8 mouse cellular contexts compared by ENCODE assay signal in the genomic region with DNA sequence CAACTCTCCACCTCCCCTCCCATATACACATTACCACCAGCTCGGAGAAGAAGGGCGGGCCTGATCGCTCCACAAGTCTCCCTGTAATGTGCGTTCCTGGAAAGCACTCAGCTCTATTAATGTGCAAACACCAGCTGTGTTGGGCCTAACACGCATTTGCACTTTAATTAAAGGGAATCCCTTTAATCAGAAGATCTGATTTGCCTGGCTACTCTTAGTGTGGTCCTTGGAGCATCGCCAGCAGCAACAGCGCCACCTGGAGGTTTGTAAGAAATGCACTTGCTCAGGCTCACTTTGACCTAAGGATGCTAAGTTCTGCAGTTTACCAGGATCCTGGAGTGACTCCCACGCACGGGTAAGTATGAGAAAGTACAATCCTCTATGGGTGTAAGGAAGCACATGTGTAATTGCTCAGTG.
DNase-seq lines count a peak whose midpoint lies in the region; ATAC-seq and TF ChIP-seq lines count a peak whose summit lies in the region.

No protein-coding gene starts in this region.

- 14% methylated on average over 9 of the region's 9 CpGs for WGBS in intestine, postnatal 0 days
- WGBS in intestine, embryonic 15.5 days = 15% methylated on average over 9 of the region's 9 CpGs
- WGBS in forebrain, embryonic 10.5 days = 14% methylated on average over 9 of the region's 9 CpGs
- 4% methylated on average over 9 of the region's 9 CpGs for WGBS in hindbrain, embryonic 14.5 days

- no peak overlapping the region for H3K4me3 ChIP-seq in intestine, postnatal 0 days (ENCODE audit: low read depth, low read length)
- no peak overlapping the region for H3K4me3 ChIP-seq in intestine, embryonic 15.5 days (replicated peaks)
- H3K4me3 ChIP-seq in bone marrow macrophage, adult 2 months (ENCODE audit: insufficient read depth, low read length) = no peak overlapping the region
- H3K4me3 ChIP-seq in forebrain, embryonic 10.5 days = peak overlapping the region; percentile 26; the same call in 1 of the 2 replicates
- no peak overlapping the region for H3K4me3 ChIP-seq in hindbrain, embryonic 14.5 days (replicated peaks; ENCODE audit: low read length)

- ATAC-seq in intestine, postnatal 0 days = no peak
- no peak for ATAC-seq in intestine, embryonic 15.5 days
- peak; percentile 48 for ATAC-seq in hindbrain, embryonic 14.5 days (ENCODE audit: low FRiP score)
- no peak for ATAC-seq in megakaryocyte, adult 5-6 weeks (ENCODE audit: poor library complexity, severe bottlenecking)

- intact Hi-C loops in left cerebral cortex, postnatal 14 days (cut with DNase I) = loop anchor here (10.0 kb wide), 1 partner anchor 232 kb away; no protein-coding TSS in a partner anchor

- no peak overlapping the region for H3K9ac ChIP-seq in intestine, postnatal 0 days (ENCODE audit: low read depth, low read length)
- H3K9ac ChIP-seq in intestine, embryonic 15.5 days = no peak overlapping the region
- H3K9ac ChIP-seq in hindbrain, embryonic 14.5 days = no peak overlapping the region

- TF ChIP-seq CTCF in intestine, postnatal 0 days (IDR thresholded peaks at IDR 0.05; ENCODE audit: low read depth) = peak; percentile 79
- peak; percentile 52; the same call in 1 of the 2 replicates for TF ChIP-seq CTCF in bone marrow macrophage, adult 2 months (IDR thresholded peaks at IDR 0.05; ENCODE audit: low read depth, low read length)

- TF ChIP-seq POLR2A in bone marrow macrophage, adult 2 months (IDR thresholded peaks at IDR 0.05; ENCODE audit: borderline replicate concordance, low read depth, low read length) = no peak

- no peaks in the 10 kb centered on the region for H3K36me3 ChIP-seq in intestine, postnatal 0 days (ENCODE audit: control insufficient read depth, insufficient read depth)
- no peaks in the 10 kb centered on the region for H3K36me3 ChIP-seq in intestine, embryonic 15.5 days
- H3K36me3 ChIP-seq in forebrain, embryonic 10.5 days (replicated peaks) = no peaks in the 10 kb centered on the region
- H3K36me3 ChIP-seq in hindbrain, embryonic 14.5 days (replicated peaks; ENCODE audit: control insufficient read depth, insufficient read depth) = no peaks in the 10 kb centered on the region

- peak; percentile 64 for DNase-seq in forebrain, embryonic 10.5 days (ENCODE audit: extremely low spot score, low spot score)
- peak; percentile 83 for DNase-seq in hindbrain, embryonic 14.5 days (ENCODE audit: low spot score)
- peak; percentile 43 to 63 for DNase-seq in left cerebral cortex, postnatal 14 days (ENCODE audit: low spot score in 2 of 2)
- DNase-seq in neural tube, embryonic 10.5 days (ENCODE audit: extremely low spot score, low spot score) = peak; percentile 59

- H3K4me1 ChIP-seq in intestine, postnatal 0 days (replicated peaks; ENCODE audit: control insufficient read depth, insufficient read depth, low read length) = no peaks in the 10 kb centered on the region
- H3K4me1 ChIP-seq in intestine, embryonic 15.5 days (replicated peaks) = no peaks in the 10 kb centered on the region
- H3K4me1 ChIP-seq in bone marrow macrophage, adult 2 months (ENCODE audit: control insufficient read depth, insufficient read depth, low read length) = no peaks in the 10 kb centered on the region
- peaks cover 7% of the 10 kb centered on the region; the same call in 1 of the 2 replicates for H3K4me1 ChIP-seq in forebrain, embryonic 10.5 days
- no peaks in the 10 kb centered on the region for H3K4me1 ChIP-seq in hindbrain, embryonic 14.5 days (replicated peaks; ENCODE audit: control insufficient read depth, insufficient read depth, low read length)

- H3K4me2 ChIP-seq in intestine, postnatal 0 days (replicated peaks; ENCODE audit: low read depth) = no peak overlapping the region
- H3K4me2 ChIP-seq in intestine, embryonic 15.5 days (replicated peaks) = no peak overlapping the region
- no peak overlapping the region; the same call in 1 of the 2 replicates for H3K4me2 ChIP-seq in hindbrain, embryonic 14.5 days (replicated peaks)

- no peaks in the 10 kb centered on the region for H3K27me3 ChIP-seq in intestine, postnatal 0 days (replicated peaks; ENCODE audit: control insufficient read depth, insufficient read depth, low read length)
- H3K27me3 ChIP-seq in intestine, embryonic 15.5 days (replicated peaks) = no peaks in the 10 kb centered on the region
- peaks cover 69% of the 10 kb centered on the region for H3K27me3 ChIP-seq in forebrain, embryonic 10.5 days (ENCODE audit: poor library complexity, severe bottlenecking)
- H3K27me3 ChIP-seq in hindbrain, embryonic 14.5 days (ENCODE audit: control insufficient read depth, insufficient read depth, low read length) = 0 out of 2 replicates have a peak, but pooled peaks cover 6% of the 10 kb centered on the region

- H3K9me3 ChIP-seq in intestine, postnatal 0 days (ENCODE audit: control insufficient read depth) = no peaks in the 10 kb centered on the region
- no peaks in the 10 kb centered on the region for H3K9me3 ChIP-seq in intestine, embryonic 15.5 days
- H3K9me3 ChIP-seq in forebrain, embryonic 10.5 days = no peaks in the 10 kb centered on the region
- no peaks in the 10 kb centered on the region for H3K9me3 ChIP-seq in hindbrain, embryonic 14.5 days (ENCODE audit: control insufficient read depth, low read length)

- no peak overlapping the region for H3K27ac ChIP-seq in intestine, postnatal 0 days (ENCODE audit: low read depth, low read length)
- H3K27ac ChIP-seq in intestine, embryonic 15.5 days = no peak overlapping the region
- H3K27ac ChIP-seq in bone marrow macrophage, adult 2 months (ENCODE audit: insufficient read depth, low read depth, low read length) = no peak overlapping the region
- H3K27ac ChIP-seq in forebrain, embryonic 10.5 days = no peak overlapping the region
- H3K27ac ChIP-seq in hindbrain, embryonic 14.5 days = no peak overlapping the region
